Mouse (Mus musculus): ENCODE data around the gene Clint1.

The Clint1 gene

GRCm38 (mm10) chr11:45932771-45933170 lies 80.9 kb downstream of the Clint1 start:
- DNase-seq (ENCODE audit: low spot score): no peak

DNA sequence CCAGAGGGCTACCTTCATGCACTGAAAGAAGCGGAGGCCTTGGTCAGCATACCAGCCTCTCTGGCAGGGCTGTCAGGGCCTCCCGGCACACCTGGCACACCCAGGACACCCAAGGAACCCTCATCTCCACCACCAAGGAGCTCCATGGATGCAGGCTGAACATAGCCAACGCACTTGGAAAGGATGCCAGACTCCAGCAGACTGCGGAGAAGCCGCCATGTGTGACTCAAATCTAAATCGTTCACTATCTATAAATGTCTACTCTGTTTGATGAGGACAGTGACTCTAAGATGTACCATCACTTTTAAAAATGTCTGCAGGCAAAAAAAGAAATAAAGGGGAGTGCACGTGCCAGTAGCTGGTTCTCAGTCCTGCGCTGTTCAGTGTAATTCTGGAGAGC lies 85.6 kb downstream of the Clint1 start:
- no peak for DNase-seq (ENCODE audit: low spot score)

GRCm38 (mm10) chr11:45938917-45939316 lies 87.1 kb downstream of the Clint1 start:
- no peak for DNase-seq (ENCODE audit: low spot score)

GRCm38 (mm10) chr11:45942281-45942680 lies 90.4 kb downstream of the Clint1 start:
- DNase-seq (ENCODE audit: low spot score): no peak

GRCm38 (mm10) chr11:45943108-45943705 lies 91.4 kb downstream of the Clint1 start:
- DNase-seq (ENCODE audit: low spot score): no peak

DNA sequence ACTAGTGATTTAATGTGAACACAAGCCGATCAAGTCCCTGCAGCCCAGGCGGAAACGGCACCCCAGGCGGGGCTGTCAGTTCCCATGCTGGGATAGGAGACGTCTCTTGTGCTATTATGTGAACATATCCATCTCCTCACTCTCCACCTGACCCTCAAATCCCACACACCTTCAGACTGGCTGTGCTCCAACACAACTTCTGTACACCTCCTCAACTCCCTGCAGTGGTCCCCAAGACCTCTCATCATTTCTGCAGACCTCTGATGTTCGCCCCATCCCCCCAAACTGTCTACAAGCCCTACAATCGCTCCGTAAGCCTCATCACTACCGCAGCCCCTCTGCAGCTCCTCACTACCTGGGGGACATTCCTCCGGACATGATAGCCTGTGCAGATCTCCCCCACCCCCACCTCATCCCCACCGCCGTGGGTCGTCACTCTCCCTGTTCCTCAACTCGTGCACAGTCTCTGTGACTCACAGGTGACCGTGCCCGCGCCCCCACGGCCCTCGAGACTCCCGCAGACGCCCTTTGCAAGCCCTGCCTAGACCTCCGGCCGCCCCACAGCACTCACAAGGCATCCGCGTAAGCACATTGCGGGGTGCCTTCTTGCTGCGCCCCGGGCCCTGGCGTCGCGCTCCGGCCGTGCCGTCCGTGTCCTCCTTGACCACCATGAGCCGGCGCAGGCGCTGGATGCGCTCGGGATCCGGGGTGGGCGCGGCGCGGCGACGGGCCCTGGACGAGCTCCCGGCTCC lies 92.2 kb downstream of the Clint1 start:
- DNase-seq (ENCODE audit: low spot score): no peak

DNA sequence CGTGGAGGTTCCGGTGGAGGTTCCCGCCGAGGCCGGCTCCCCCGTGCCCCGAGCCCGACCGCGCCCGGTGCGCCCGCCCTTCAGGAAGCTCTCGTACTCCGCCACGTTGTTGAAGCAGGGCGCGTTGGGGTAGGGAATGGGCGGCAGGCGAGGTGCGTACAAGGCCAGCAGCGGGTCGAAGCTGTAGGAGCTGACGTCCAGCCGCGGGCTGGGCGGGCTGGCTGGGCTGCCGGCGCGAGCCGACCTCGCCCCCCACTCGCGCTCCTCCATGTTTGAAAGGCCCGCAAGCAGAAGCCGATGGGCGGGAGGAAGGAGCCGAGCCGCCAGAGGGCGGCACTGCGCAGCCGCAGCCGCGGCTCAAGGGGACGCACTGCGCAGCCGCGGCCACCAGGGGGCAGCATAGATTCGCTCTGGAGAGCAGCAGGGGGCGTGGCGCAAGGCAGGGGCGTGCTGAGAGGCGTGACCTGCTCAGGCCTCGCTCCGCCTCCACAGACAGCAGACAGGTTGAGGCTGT lies 92.8 kb downstream of the Clint1 start, which contains the start of gene Lsm11:
Gene Lsm11, minus strand, starts transcription at position 293 of the 514 bp plus-strand sequence.
- peak; percentile 91 for DNase-seq (ENCODE audit: low spot score)

GRCm38 (mm10) chr11:45946796-45947195 lies 94.9 kb downstream of the Clint1 start:
- no peak for DNase-seq (ENCODE audit: low spot score)

- DNase-seq (ENCODE audit: low spot score): no peak
These were observed 95.6 kb downstream of the Clint1 start for GRCm38 (mm10) chr11:45947491-45947890.

- peak; percentile 48 for DNase-seq (ENCODE audit: low spot score)
These were observed 103.3 kb downstream of the Clint1 start, which contains the start of gene Thg1l for GRCm38 (mm10) chr11:45955127-45955627. Thg1l (minus strand) TSS chr11:45955494.

GRCm38 (mm10) chr11:45959598-45959997 lies 107.7 kb downstream of the Clint1 start:
- DNase-seq (ENCODE audit: low spot score): no peak

DNA sequence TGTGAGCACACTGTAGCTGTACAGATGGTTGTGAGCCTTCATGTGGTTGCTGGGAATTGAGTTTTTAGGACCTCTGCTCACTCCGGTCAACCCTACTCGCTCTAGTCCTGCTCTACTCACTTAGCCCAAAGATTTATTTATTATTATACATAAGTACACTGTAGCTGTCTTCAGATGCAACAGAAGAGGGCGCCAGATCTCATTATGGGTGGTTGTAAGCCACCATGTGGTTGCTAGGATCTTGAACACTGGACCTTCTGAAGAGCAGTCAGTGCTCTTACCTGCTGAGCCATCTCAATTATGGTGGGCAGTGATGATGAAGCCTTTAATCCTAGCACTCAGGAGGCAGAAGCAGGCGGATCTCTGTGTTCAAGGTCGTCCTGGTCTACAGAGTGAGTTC lies 108.2 kb downstream of the Clint1 start:
- no peak for DNase-seq (ENCODE audit: low spot score)
